Mouse (Mus musculus): ENCODE measurements around the gene Ncam1. TPM values are rescaled to one million over a fixed set of nuclear protein-coding genes. Genes with fewer than 3 reads are reported as not detected.
A peak's percentile ranks its signal among the peaks of the same experiment; 100 is the strongest.

Gene Ncam1
- polyA plus RNA-seq, 1 experiment from 2014 or later, result 646 TPM

DNA sequence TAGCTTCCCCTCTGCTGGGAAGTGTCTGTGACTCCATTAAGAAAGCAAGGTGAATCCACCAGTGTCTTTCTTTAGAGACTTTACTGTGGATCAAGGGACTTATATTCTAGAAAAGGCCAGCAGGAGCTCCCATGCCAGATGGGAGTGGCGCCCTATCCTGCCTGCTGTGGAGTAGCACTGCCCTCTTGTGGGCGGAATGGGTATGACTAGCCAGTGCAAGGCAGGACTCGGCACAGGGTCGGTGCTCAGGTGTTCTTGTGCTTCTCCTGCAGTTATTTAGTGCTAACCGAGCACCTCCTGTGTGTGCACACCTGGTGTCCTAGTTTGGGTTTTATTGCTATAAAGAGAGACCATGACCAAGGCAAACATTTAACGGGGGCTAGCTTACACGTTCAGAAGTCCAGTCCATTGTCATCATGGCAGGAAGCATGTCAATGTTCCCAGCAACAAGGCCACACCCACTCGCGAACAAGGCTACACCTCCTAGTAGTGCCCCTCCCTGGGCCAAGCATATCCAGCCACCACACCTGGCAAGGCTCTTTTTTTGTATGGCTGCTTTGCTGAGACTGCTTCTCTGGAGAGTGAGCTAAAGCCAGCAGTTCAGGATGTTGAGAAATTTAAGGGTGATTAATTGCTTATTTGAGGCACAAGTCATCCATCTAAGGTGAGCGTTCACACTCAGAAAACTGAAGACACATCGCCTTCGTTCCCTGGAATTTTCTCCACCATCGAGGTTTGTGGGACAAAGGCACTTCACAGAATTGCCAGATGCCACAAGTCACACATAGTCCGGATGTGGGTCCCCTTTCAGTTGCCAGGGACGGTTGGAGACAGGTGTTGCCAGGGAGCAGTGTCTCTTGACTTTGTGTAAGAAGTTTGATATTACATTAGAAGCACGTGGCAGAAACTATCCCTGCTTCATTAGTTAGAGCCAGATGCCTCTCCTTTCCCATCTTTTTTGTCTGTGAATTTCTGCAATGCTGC is 309.5 kb downstream of the Ncam1 start:
- 35% methylated on average over 16 of the region's 16 CpGs for whole genome bisulfite sequencing
- Histone ChIP-seq H3K36me3 (ENCODE audit: control insufficient read depth, insufficient read depth, low read length) (no peaks in the 10 kb centered on the region), H3K9me3 (replicated peaks; ENCODE audit: control insufficient read depth, low read length, poor library complexity, severe bottlenecking) (no peaks in the 10 kb centered on the region), H3K27me3 (ENCODE audit: control insufficient read depth, insufficient read depth, low read depth, low read length) (no peaks in the 10 kb centered on the region), H3K9ac (ENCODE audit: low read depth, low read length) (no peak overlapping the region), H3K27ac (ENCODE audit: low read length) (no peak overlapping the region), H3K4me2 (ENCODE audit: low read length) (peak overlapping the region; percentile 29), H3K4me3 (ENCODE audit: low read depth, low read length) (no peak overlapping the region), H3K4me1 (ENCODE audit: control insufficient read depth, insufficient read depth, low read length) (peaks cover 9% of the 10 kb centered on the region)
- peak; percentile 69 for ATAC-seq

GRCm38 (mm10) chr9:49488258-49488657 is 310.5 kb downstream of the Ncam1 start:
- Histone ChIP-seq H3K9ac (ENCODE audit: low read depth, low read length) (no peak overlapping the region), H3K27me3 (ENCODE audit: control insufficient read depth, insufficient read depth, low read depth, low read length) (no peaks in the 10 kb centered on the region), H3K27ac (ENCODE audit: low read length) (no peak overlapping the region), H3K9me3 (replicated peaks; ENCODE audit: control insufficient read depth, low read length, poor library complexity, severe bottlenecking) (no peaks in the 10 kb centered on the region), H3K4me3 (ENCODE audit: low read depth, low read length) (no peak overlapping the region), H3K36me3 (ENCODE audit: control insufficient read depth, insufficient read depth, low read length) (no peaks in the 10 kb centered on the region), H3K4me2 (ENCODE audit: low read length) (no peak overlapping the region), H3K4me1 (ENCODE audit: control insufficient read depth, insufficient read depth, low read length) (peaks cover 7% of the 10 kb centered on the region; the same call in 1 of the 2 replicates)
- no peak for ATAC-seq
- 74% methylated on average over 7 of the region's 7 CpGs for WGBS

DNA sequence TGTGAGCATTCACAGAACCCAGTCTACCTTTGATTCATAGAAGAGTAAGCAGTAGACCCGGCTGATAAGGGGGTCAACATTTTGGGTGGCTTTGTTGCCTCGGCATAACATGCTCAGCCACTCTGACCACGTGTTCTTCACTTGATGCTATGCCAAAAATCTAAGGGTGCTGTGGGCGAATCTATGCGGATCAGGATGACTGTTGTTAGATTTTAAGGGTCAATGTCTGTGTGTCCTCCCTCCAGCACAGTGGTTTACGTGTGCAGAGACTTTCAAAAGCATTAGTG is 311.1 kb downstream of the Ncam1 start:
- ATAC-seq, result no peak
- H3K4me3 ChIP-seq (ENCODE audit: low read depth, low read length), result no peak overlapping the region
- H3K27me3 ChIP-seq (ENCODE audit: control insufficient read depth, insufficient read depth, low read depth, low read length), result no peaks in the 10 kb centered on the region
- 87% methylated on average over 6 of the region's 6 CpGs for WGBS
- H3K36me3 ChIP-seq (ENCODE audit: control insufficient read depth, insufficient read depth, low read length), result no peaks in the 10 kb centered on the region
- no peaks in the 10 kb centered on the region for H3K9me3 ChIP-seq (replicated peaks; ENCODE audit: control insufficient read depth, low read length, poor library complexity, severe bottlenecking)
- no peak overlapping the region for H3K27ac ChIP-seq (ENCODE audit: low read length)
- H3K9ac ChIP-seq (ENCODE audit: low read depth, low read length), result no peak overlapping the region
- no peak overlapping the region for H3K4me2 ChIP-seq (ENCODE audit: low read length)
- H3K4me1 ChIP-seq (ENCODE audit: control insufficient read depth, insufficient read depth, low read length), result peaks cover 7% of the 10 kb centered on the region; the same call in 1 of the 2 replicates

- H3K9ac ChIP-seq (ENCODE audit: low read depth, low read length), result no peak overlapping the region
- 73% methylated on average over 9 of the region's 9 CpGs for WGBS
- H3K4me2 ChIP-seq (ENCODE audit: low read length), result no peak overlapping the region
- H3K4me3 ChIP-seq (ENCODE audit: low read depth, low read length), result no peak overlapping the region
- H3K4me1 ChIP-seq (ENCODE audit: control insufficient read depth, insufficient read depth, low read length), result peaks cover 7% of the 10 kb centered on the region; the same call in 1 of the 2 replicates
- no peaks in the 10 kb centered on the region for H3K36me3 ChIP-seq (ENCODE audit: control insufficient read depth, insufficient read depth, low read length)
- H3K27ac ChIP-seq (ENCODE audit: low read length), result no peak overlapping the region
- ATAC-seq, result no peak
- H3K27me3 ChIP-seq (ENCODE audit: control insufficient read depth, insufficient read depth, low read depth, low read length), result no peaks in the 10 kb centered on the region
- H3K9me3 ChIP-seq (replicated peaks; ENCODE audit: control insufficient read depth, low read length, poor library complexity, severe bottlenecking), result no peaks in the 10 kb centered on the region
Observed at GRCm38 (mm10) chr9:49486805-49487656, 311.7 kb downstream of the Ncam1 start.

DNA sequence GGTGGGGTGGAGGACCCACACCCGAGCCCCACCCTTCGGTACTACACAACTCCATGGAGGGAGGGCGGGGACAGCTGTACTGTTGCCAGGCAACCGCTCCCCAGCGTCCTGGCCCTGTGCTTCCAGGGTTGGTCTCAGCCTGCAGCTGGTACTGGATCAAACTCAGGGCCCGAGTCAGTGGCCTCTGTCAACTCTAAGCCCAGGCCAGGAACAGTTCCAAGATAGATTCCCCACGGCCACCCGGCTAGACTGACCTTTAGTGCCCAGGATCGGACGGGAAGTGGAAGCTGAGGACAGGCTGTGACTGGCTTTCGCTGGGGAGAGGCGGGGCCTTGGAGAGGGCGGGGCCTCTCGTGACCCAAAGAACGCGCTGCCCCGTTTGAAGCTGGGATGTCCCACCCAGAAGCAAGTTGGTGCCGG is 312.8 kb downstream of the Ncam1 start, which contains the start of gene Ttc12:
Gene Ttc12, minus strand, starts transcription at position 334 of the 420 bp plus-strand sequence.
- Histone ChIP-seq H3K4me2 (ENCODE audit: low read length) (peak within 1 kb of the TSS; percentile 70), H3K9ac (ENCODE audit: low read depth, low read length) (peak within 1 kb of the TSS; percentile 49), H3K4me1 (ENCODE audit: control insufficient read depth, insufficient read depth, low read length) (peaks cover 7% of the 10 kb centered on the region; the same call in 1 of the 2 replicates), H3K4me3 (ENCODE audit: low read depth, low read length) (peak within 1 kb of the TSS; percentile 40), H3K27me3 (ENCODE audit: control insufficient read depth, insufficient read depth, low read depth, low read length) (no peaks in the 10 kb centered on the region), H3K36me3 (ENCODE audit: control insufficient read depth, insufficient read depth, low read length) (no peaks in the 10 kb centered on the region), H3K27ac (ENCODE audit: low read length) (no peak within 1 kb of the TSS), H3K9me3 (replicated peaks; ENCODE audit: control insufficient read depth, low read length, poor library complexity, severe bottlenecking) (no peaks in the 10 kb centered on the region)
- ATAC-seq, result peak; percentile 76
- WGBS, result 0% methylated on average over 18 of the region's 18 CpGs

DNA sequence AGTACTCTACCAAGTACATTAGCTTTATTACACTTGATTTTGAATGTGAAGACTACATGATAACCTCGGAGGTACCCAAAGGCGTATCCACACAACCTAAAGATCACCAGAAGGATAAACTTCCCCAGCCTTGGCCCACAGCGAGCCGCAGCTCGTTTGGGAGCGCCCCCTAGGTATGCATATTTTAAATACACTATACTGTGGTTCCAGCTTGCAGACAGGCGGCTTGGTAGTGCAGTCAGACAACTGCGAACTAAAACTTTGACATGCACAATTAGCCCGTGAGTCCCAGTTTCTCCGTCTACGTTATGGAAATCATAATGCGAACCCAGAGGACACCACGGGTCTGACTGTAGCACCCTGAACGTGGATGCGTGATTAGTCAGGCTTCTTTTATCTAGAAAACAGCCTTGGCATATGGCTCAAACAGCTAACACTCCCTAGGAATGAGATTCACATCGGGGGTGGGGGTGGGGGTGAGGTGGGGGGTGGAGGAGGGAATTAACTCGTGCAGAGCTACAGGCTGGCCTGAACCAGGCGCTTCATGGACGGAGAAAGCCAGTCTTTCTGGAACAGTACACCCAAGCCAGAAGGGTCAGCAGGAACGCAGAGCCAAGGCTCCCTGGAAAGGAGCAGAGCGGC is 313.4 kb downstream of the Ncam1 start:
- peaks cover 7% of the 10 kb centered on the region; the same call in 1 of the 2 replicates for H3K4me1 ChIP-seq (ENCODE audit: control insufficient read depth, insufficient read depth, low read length)
- no peaks in the 10 kb centered on the region for H3K36me3 ChIP-seq (ENCODE audit: control insufficient read depth, insufficient read depth, low read length)
- 4% methylated on average over 20 of the region's 21 CpGs for WGBS
- no peak overlapping the region for H3K27ac ChIP-seq (ENCODE audit: low read length)
- H3K9ac ChIP-seq (ENCODE audit: low read depth, low read length), result peak overlapping the region; percentile 49
- ATAC-seq, result peak; percentile 66
- H3K4me2 ChIP-seq (ENCODE audit: low read length), result peak overlapping the region; percentile 70
- peak overlapping the region; percentile 40 for H3K4me3 ChIP-seq (ENCODE audit: low read depth, low read length)
- H3K9me3 ChIP-seq (replicated peaks; ENCODE audit: control insufficient read depth, low read length, poor library complexity, severe bottlenecking), result no peaks in the 10 kb centered on the region
- H3K27me3 ChIP-seq (ENCODE audit: control insufficient read depth, insufficient read depth, low read depth, low read length), result no peaks in the 10 kb centered on the region

- no peak for ATAC-seq
- Histone ChIP-seq H3K9me3 (replicated peaks; ENCODE audit: control insufficient read depth, low read length, poor library complexity, severe bottlenecking) (no peaks in the 10 kb centered on the region), H3K9ac (ENCODE audit: low read depth, low read length) (no peak overlapping the region), H3K27me3 (ENCODE audit: control insufficient read depth, insufficient read depth, low read depth, low read length) (no peaks in the 10 kb centered on the region), H3K4me3 (ENCODE audit: low read depth, low read length) (no peak overlapping the region), H3K4me2 (ENCODE audit: low read length) (no peak overlapping the region), H3K4me1 (ENCODE audit: control insufficient read depth, insufficient read depth, low read length) (peaks cover 5% of the 10 kb centered on the region; the same call in 1 of the 2 replicates), H3K27ac (ENCODE audit: low read length) (no peak overlapping the region), H3K36me3 (ENCODE audit: control insufficient read depth, insufficient read depth, low read length) (no peaks in the 10 kb centered on the region)
- WGBS, result 30% methylated on average over 10 of the region's 10 CpGs
Observed at GRCm38 (mm10) chr9:49483316-49483715, 315.4 kb downstream of the Ncam1 start.

DNA sequence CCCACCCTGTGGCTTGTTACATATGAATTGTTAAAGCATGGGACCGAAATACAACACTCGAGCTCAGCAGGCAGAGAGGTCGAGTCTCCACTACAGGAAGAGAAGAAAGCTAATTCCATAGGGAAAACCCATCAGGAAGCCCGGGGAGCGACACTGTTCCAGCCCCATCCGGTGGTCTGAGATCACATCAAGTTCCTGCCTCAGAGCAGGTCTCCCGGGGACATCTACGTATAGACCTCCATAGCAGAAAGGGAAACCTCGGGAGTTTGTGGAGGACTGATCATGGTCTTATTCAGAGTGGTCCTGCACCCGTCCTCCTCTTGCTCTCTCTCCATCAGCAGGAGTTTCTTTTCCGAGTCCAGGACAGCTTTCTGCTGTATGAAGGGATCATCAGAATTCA is 326.6 kb downstream of the Ncam1 start:
- no peak overlapping the region for H3K27ac ChIP-seq (ENCODE audit: low read length)
- no peaks in the 10 kb centered on the region for H3K4me1 ChIP-seq (ENCODE audit: control insufficient read depth, insufficient read depth, low read length)
- H3K9me3 ChIP-seq (replicated peaks; ENCODE audit: control insufficient read depth, low read length, poor library complexity, severe bottlenecking), result 0 out of 2 replicates have a peak, but pooled peaks cover 2% of the 10 kb centered on the region
- H3K9ac ChIP-seq (ENCODE audit: low read depth, low read length), result no peak overlapping the region
- H3K27me3 ChIP-seq (ENCODE audit: control insufficient read depth, insufficient read depth, low read depth, low read length), result no peaks in the 10 kb centered on the region
- no peak overlapping the region for H3K4me2 ChIP-seq (ENCODE audit: low read length)
- H3K36me3 ChIP-seq (ENCODE audit: control insufficient read depth, insufficient read depth, low read length), result no peaks in the 10 kb centered on the region
- no peak overlapping the region for H3K4me3 ChIP-seq (ENCODE audit: low read depth, low read length)
- ATAC-seq, result no peak
- 67% methylated on average over 11 of the region's 11 CpGs for WGBS

All from midbrain, embryonic 16.5 days (tissue).